Mouse (Mus musculus) kidney, embryonic 15.5 days (tissue): Measurements from ENCODE around the gene Mycbpap. TPM values are rescaled to one million over a fixed set of nuclear protein-coding genes. Genes with fewer than 3 reads are reported as not detected.

Source experiments
- ATAC-seq: fragments of 200-750 bp; cut with Nextera tagmentation; replicated peaks from 2 replicates; pipeline ENCODE4 v1.8.0; 2017; ENCODE audit warnings: moderate TSS enrichment; ENCODE audit not compliant: low FRiP score
- H3K27ac ChIP-seq: fragments of 300-500 bp; sonication (generic); 2 replicates; pipeline ENCODE4 v1.5.1; 2015; ENCODE audit warnings: mild to moderate bottlenecking, inconsistent platforms
- H3K27me3 ChIP-seq: fragments of 300-500 bp; sonication (generic); 2 replicates; pipeline ENCODE4 v1.6.1; 2015; ENCODE audit warnings: inconsistent platforms
- H3K36me3 ChIP-seq: fragments of 300-500 bp; sonication (generic); 2 replicates; pipeline ENCODE4 v1.6.1; 2015; ENCODE audit warnings: inconsistent platforms
- H3K4me1 ChIP-seq: fragments of 300-500 bp; sonication (generic); 2 replicates; pipeline ENCODE4 v1.6.1; 2015; ENCODE audit warnings: inconsistent platforms
- H3K4me2 ChIP-seq: fragments of 300-500 bp; sonication (generic); 2 replicates; pipeline ENCODE4 v1.6.1; 2015; ENCODE audit warnings: moderate library complexity, mild to moderate bottlenecking, inconsistent platforms
- H3K4me3 ChIP-seq: fragments of 300-500 bp; sonication (generic); replicated peaks from 2 replicates; pipeline ENCODE4 v1.5.1; 2015; ENCODE audit warnings: mild to moderate bottlenecking, inconsistent platforms
- H3K9ac ChIP-seq: fragments of 300-500 bp; sonication (generic); 2 replicates; pipeline ENCODE4 v1.6.1; 2015; ENCODE audit warnings: mild to moderate bottlenecking, inconsistent platforms
- H3K9me3 ChIP-seq: fragments of 300-500 bp; sonication (generic); replicated peaks from 2 replicates; pipeline ENCODE4 v1.6.1; 2016; ENCODE audit warnings: inconsistent platforms
- WGBS: fragments of 180-500 bp; shearing (Covaris S2); methylation state at CpG from one replicate; pipeline ENCODE4 v1.1.7; 2015; ENCODE audit warnings: mixed read lengths; 5-methylcytosine and 5-hydroxymethylcytosine counted together
- polyA plus RNA-seq: library from polyadenylated mRNA; unstranded; fragments of >200 nt; fragmentation: Nextera tagmentation; extraction: Ambion mirVana; gene quantifications from 2 replicates; pipeline ENCODE4 v1.2.1, GENCODE M21; 2015

Gene Mycbpap
- polyA plus RNA-seq, 1 experiment from 2014 or later: 3.6 TPM

DNA sequence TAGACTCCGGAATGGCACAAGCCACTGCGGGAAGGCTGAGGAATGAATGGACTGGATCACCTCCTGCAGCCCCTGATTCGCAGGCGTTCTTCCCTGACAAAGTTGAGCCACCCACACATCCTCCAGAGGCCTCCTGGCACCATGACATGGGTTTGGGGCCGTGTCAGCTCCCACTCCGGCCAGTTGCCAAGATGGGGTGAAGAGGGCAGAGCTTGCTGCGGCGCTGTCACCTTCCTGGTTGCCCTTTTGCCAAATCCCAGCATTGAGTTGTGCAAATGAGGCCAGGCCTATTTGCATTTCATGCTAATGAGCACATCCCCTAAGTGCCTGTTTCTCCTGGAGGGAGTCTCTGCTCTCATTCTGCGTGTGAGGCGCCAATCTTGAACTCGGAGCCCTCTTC is 45.8 kb downstream of the Mycbpap start:
- peaks cover 61% of the 10 kb centered on the region for H3K27me3 ChIP-seq
- no peak for ATAC-seq
- H3K4me3 ChIP-seq: no peak overlapping the region
- no peak overlapping the region for H3K9ac ChIP-seq
- no peaks in the 10 kb centered on the region for H3K9me3 ChIP-seq
- peaks cover 52% of the 10 kb centered on the region for H3K4me1 ChIP-seq
- H3K27ac ChIP-seq: no peak overlapping the region
- WGBS: 14% methylated on average over 11 of the region's 11 CpGs
- H3K36me3 ChIP-seq: no peaks in the 10 kb centered on the region
- H3K4me2 ChIP-seq: no peak overlapping the region

DNA sequence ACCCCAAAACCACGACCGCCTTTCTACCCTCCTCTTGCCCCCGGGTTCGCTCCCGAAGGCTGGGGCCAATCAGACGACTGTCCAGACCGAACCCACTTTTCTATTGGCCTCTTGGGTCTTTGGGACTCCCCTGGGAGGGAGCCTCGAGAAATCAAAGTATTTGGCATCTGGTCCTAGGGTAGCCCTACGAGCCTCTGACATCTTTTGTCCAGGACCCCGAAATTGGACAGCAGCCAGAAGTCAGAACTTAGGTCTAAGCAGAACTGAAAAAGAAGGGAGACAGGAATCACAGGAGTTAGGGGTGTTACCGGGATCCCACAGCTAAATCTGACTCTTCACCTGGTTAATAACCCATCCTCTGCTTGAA is 47.0 kb downstream of the Mycbpap start:
- ATAC-seq: no peak; the same call in 1 of the 2 replicates
- H3K27me3 ChIP-seq: peaks cover 61% of the 10 kb centered on the region

DNA sequence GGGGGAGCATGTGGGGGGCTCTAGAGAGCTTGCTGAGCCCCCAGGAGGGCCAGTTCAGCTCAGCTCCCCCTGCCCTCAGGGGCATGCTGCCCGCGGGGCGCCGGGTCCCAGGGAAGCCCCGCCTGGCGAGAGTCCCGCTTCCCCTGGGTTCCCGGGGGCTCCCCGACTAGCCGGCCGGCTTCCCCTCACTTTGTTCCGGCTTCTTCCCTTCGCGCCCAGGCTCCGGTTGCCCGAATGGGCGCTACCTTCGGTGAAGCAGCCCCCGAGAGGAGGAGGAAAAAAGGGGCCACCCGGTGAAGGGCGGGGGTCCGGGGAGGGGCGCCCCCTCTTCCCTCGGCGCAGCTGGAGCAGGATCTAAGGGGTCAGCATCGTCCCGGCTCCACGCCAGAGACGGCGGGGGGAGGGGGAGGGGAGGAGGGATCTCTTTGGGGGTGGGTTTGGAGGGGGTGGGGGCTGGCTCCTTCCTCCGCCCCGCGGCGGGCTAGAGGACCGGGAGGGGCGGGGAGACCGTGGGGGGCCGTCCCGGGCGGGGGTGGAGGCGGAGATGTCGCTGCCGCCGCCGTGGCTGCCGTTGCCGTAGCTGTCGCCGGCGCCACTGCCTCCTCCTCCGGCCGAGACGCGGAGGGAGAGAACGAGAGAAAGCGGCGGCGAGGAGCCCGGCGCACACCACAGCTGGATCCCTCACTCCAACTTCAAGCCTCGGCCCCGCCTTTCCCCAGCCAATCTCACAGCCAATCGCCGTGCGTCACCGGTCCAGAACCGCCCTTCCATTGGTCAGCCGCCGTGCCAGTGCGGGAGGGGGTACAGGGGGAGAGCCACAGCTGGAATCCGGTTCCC is 47.6 kb downstream of the Mycbpap start, which contains the start of gene Cacna1g:
Gene Cacna1g (minus strand): TSS at position 492 of the 837 bp plus-strand sequence.
- no peaks in the 10 kb centered on the region for H3K9me3 ChIP-seq
- peak within 1 kb of the TSS; percentile 92 for H3K27ac ChIP-seq
- peak within 1 kb of the TSS; percentile 64 for H3K9ac ChIP-seq
- WGBS: 0% methylated on average over 45 of the region's 71 CpGs
- ATAC-seq: peak; percentile 93
- peaks cover 58% of the 10 kb centered on the region for H3K27me3 ChIP-seq
- no peaks in the 10 kb centered on the region for H3K36me3 ChIP-seq
- H3K4me1 ChIP-seq: peaks cover 68% of the 10 kb centered on the region
- H3K4me3 ChIP-seq: peak within 1 kb of the TSS; percentile 57
- peak within 1 kb of the TSS; percentile 98 for H3K4me2 ChIP-seq

More for the DNA sequence above, 47.0 kb downstream of the Mycbpap start:
- 2% methylated on average over 11 of the region's 11 CpGs for WGBS
- H3K9ac ChIP-seq: no peak overlapping the region; the same call in 1 of the 2 replicates
- peak overlapping the region; percentile 92 for H3K27ac ChIP-seq
- no peaks in the 10 kb centered on the region for H3K9me3 ChIP-seq
- no peaks in the 10 kb centered on the region for H3K36me3 ChIP-seq
- peaks cover 62% of the 10 kb centered on the region for H3K4me1 ChIP-seq
- peak overlapping the region; percentile 98 for H3K4me2 ChIP-seq
- H3K4me3 ChIP-seq: peak overlapping the region; percentile 57

DNA sequence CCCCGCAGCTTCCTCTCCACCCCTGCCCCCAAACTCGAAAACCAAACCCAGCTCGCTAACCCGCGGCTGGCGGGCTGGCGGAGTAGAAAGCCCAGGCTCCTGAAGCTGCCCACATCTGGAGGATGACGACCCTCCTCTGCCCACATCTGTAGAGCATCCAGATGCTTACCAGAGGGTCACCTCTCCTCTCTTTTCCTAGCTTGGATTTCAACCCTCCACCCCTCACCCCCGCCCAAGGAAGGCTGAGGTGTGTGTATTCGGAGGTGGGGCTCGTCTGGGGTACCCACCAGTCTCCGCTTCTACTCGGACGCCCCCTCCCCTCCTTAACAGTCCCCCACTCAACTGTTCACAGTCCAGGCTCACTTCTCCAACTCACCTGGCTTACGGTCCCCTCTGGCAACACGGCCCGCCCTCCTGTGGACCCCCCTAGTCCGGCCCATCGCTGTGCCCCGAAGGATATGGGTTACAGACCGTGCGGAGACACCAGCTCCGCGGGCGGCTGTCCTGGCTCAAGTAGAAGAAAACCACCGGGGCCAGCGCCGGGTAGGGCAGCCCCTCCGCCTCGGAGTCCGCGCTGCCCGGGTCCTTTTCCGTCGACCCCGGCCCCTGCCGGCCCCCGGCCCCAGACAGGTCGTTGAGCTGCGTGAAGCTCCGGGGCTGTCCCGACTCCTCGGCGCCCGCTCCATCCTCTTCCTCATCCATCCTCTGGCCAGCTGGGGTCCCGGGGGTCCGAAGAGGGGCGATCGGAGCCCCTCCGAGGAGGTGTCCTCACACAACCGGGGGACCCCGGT is 48.4 kb downstream of the Mycbpap start:
- peak; percentile 22 for ATAC-seq
- H3K36me3 ChIP-seq: no peaks in the 10 kb centered on the region
- peak overlapping the region; percentile 92 for H3K27ac ChIP-seq
- peaks cover 50% of the 10 kb centered on the region for H3K27me3 ChIP-seq
- 1% methylated on average over 52 of the region's 52 CpGs for WGBS
- peak overlapping the region; percentile 98 for H3K4me2 ChIP-seq
- peak overlapping the region; percentile 57 for H3K4me3 ChIP-seq
- peaks cover 76% of the 10 kb centered on the region for H3K4me1 ChIP-seq
- H3K9ac ChIP-seq: peak overlapping the region; percentile 64
- H3K9me3 ChIP-seq: no peaks in the 10 kb centered on the region

DNA sequence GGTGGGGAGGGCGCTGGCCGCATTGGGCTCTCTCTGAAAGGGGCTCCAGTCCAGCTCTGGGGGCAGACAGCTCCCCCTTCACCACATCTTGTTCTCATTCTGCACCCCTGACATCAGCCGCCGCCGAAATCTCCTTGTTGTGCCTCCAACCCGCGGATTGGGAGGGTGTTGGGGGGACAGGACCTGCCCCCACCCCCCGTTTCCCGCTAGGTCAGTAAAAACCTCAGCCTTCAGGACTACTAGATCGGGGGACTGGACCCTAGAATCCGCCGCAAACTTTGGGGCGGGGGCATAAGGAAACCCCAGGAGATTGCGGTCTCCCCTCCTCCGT is 49.0 kb downstream of the Mycbpap start:
- H3K9me3 ChIP-seq: no peaks in the 10 kb centered on the region
- peaks cover 81% of the 10 kb centered on the region for H3K4me1 ChIP-seq
- H3K27ac ChIP-seq: peak overlapping the region; percentile 45; the same call in 1 of the 2 replicates
- H3K9ac ChIP-seq: peak overlapping the region; percentile 64
- H3K4me2 ChIP-seq: peak overlapping the region; percentile 98
- peaks cover 44% of the 10 kb centered on the region for H3K27me3 ChIP-seq
- whole genome bisulfite sequencing: under 1% methylated on average over 15 of the region's 15 CpGs
- no peak for ATAC-seq
- H3K36me3 ChIP-seq: no peaks in the 10 kb centered on the region
- H3K4me3 ChIP-seq: peak overlapping the region; percentile 57

DNA sequence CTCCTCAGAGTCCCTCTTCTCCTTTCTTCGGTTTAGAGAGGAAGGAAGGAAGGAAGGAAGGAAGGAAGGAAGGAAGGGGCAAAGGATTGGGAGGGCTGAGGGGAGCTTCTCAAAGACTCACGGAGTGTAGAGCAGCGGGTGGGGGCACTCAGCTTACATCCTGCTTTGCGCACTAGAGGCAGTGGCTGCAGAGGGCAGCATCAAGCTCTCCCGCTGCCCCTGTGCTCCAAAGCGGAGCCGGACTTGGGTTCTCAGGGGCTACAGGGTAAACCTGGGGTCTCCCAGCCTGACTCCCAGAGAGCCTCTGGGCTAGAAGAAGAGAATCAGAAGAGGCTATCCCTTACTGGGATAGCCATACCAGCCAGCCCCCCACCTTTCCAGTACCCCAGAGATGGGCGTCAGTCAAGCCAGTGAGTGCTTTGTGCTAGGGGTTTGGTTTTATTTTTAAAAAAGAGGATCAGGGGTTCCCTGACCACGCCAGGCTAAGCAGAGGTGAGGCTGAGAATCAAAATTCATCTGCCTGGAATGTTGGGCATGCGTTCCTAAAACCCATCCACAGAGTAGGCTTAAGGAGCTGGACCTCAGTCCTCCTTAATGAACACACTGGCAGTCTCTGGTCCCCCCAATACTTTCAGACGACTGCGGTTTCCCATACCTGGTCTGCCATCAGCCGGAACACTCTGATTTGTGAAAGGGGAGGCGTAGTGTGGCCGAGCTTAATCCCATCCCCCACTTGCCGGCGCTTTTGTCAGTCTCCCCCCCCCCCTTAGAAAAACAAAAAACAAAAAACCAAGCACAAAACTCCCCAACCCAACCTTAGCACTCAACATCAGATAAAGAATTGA is 49.6 kb downstream of the Mycbpap start:
- Histone ChIP-seq H3K9ac (peak overlapping the region; percentile 64), H3K4me1 (peaks cover 87% of the 10 kb centered on the region), H3K27ac (peak overlapping the region; percentile 45; the same call in 1 of the 2 replicates), H3K9me3 (no peaks in the 10 kb centered on the region), H3K4me3 (peak overlapping the region; percentile 57), H3K36me3 (no peaks in the 10 kb centered on the region), H3K27me3 (peaks cover 40% of the 10 kb centered on the region), H3K4me2 (peak overlapping the region; percentile 98)
- ATAC-seq: no peak
- WGBS: 4% methylated on average over 17 of the region's 17 CpGs

DNA sequence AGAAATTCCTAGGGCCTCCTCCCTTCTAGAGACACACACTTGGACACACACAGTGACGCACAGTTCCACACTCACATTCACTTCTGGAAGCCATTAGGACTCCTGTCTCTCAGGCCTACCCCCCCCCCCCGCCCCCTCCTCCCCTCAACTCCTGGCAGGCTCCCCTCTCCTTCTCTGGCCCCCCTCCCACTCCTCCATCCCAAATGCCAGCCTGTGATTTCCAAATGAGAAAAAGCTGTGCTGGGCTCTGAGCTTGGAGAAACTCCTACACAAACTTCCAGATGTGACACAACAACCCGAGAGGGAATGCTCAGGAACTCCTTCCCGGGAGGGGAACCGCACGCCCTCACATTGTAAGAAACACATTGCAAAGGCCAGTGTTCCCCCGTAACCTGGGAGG is 51.2 kb downstream of the Mycbpap start:
- no peak overlapping the region for H3K9ac ChIP-seq
- no peak overlapping the region for H3K4me3 ChIP-seq
- H3K9me3 ChIP-seq: no peaks in the 10 kb centered on the region
- H3K4me1 ChIP-seq: peaks cover 88% of the 10 kb centered on the region
- 19% methylated on average over 5 of the region's 7 CpGs for WGBS
- peak overlapping the region; percentile 38 for H3K27ac ChIP-seq
- peak overlapping the region; percentile 98; the same call in 1 of the 2 replicates for H3K4me2 ChIP-seq
- peaks cover 29% of the 10 kb centered on the region for H3K27me3 ChIP-seq
- H3K36me3 ChIP-seq: no peaks in the 10 kb centered on the region
- no peak for ATAC-seq

DNA sequence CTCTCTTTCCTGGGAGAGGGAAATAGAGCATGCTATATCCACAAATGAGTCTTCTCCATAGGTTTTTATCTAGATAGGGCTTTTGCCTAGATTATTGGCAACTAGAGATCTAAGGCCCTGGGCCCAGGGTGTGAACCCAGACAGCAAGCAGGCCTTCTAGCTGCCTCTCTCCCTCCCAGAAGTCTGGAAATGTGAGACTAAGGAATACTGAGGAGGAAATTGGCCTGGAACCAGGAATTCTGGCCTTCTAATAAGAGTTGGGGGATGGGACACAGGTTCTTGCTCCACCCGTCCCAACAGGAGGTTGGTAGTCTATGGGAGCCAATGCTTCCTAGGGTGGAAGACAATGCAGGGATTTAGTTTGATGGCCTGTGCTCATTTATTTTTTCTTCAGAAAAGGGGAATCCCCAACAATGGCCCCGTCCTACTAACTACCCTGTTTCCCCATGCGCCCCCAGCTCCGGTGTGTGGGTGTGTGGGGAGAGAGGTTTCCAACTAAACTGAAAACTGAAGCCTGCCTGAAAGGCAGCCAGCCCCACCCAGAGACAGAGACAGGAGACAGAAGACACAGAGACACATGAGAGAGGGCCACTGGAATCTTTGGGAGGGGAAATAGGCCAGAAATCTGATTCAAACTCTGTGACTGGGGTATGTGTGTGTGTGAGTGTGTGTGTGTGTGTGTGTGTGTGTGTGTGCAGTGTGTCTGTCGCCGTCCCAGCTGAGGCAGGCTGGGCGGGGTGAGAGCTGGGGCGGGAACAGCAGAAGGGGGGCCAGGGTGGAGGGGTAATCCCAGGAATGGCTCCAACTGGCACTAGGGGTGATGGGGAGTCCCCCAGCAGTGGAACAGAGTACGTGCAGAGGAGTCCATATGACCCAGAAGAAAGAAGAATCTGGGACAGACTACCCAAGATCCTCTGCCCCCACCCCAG is 52.1 kb downstream of the Mycbpap start:
- Histone ChIP-seq H3K9ac (no peak overlapping the region), H3K4me2 (0 out of 2 replicates have a peak overlapping the region, but pooled peaks have one; percentile 0)

DNA sequence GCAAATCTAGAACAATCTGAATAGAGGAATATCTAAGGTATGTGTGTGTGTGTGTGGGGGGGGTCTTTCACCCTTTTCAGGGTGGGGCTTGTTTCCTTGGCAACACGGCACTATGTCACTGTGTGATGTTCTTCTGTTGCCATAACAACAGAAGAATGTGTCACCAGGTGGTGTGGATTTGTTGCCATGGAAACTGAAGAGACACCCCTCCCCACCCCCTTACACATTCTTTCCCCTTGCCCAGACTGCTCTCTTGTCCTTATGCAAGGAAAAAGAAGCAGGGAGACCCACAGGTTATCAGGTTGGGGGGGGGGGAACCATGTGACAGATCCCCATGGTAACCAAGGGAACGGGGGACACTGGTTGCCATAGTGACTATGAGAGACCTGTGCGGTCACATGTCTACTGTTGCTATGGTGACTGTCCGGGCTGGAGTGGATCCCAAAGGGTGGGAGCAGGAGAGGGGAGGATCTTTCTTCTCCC is 52.9 kb downstream of the Mycbpap start:
- H3K9me3 ChIP-seq: no peaks in the 10 kb centered on the region
- no peaks in the 10 kb centered on the region for H3K36me3 ChIP-seq
- H3K9ac ChIP-seq: no peak overlapping the region
- no peak overlapping the region for H3K4me3 ChIP-seq
- no peak for ATAC-seq
- 0 out of 2 replicates have a peak overlapping the region, but pooled peaks have one; percentile 0 for H3K4me2 ChIP-seq
- 45% methylated on average over 4 of the region's 4 CpGs for WGBS
- peaks cover 89% of the 10 kb centered on the region for H3K4me1 ChIP-seq
- peaks cover 17% of the 10 kb centered on the region for H3K27me3 ChIP-seq
- H3K27ac ChIP-seq: peak overlapping the region; percentile 38; the same call in 1 of the 2 replicates

More for the DNA sequence above, 52.1 kb downstream of the Mycbpap start:
- Histone ChIP-seq H3K4me3 (no peak overlapping the region), H3K27ac (peak overlapping the region; percentile 38), H3K36me3 (no peaks in the 10 kb centered on the region), H3K9me3 (no peaks in the 10 kb centered on the region), H3K4me1 (peaks cover 88% of the 10 kb centered on the region), H3K27me3 (peaks cover 19% of the 10 kb centered on the region)
- WGBS: 35% methylated on average over 9 of the region's 9 CpGs
- ATAC-seq: no peak

DNA sequence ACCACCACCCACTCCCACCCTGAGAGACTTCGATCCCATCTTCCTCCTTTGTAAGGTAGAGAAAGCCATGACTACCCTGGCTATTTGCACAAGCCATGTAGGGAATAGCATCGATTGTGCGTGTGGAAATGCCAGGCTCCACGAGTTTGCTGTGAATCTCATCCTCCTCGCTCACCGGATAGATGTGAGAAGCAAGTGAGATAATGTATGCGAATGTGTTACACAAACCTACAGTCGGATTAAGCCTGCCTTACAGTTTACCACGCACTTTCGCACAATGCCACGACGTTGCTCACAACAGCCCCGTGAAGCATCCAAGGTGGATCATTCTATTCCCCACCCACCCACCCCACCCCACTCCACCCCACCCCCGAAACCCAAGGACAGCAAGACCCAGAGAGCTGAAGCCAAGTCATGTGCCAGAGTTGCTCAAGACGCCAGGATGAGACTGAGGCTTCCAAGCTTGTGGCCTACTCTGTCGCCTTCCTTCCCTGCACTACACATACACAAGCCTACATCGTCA is 55.1 kb downstream of the Mycbpap start:
- H3K9ac ChIP-seq: no peak overlapping the region
- no peak overlapping the region for H3K27ac ChIP-seq
- 0 out of 2 replicates have a peak, but pooled peaks cover 4% of the 10 kb centered on the region for H3K36me3 ChIP-seq
- no peak for ATAC-seq
- no peak overlapping the region for H3K4me3 ChIP-seq
- H3K9me3 ChIP-seq: no peaks in the 10 kb centered on the region
- H3K4me1 ChIP-seq: peaks cover 81% of the 10 kb centered on the region
- H3K27me3 ChIP-seq: 0 out of 2 replicates have a peak, but pooled peaks cover 4% of the 10 kb centered on the region
- WGBS: 88% methylated on average over 17 of the region's 17 CpGs
- H3K4me2 ChIP-seq: no peak overlapping the region
